Mouse (Mus musculus) limb, embryonic 15.5 days (tissue): ENCODE results near the gene Adgb. TPM values are rescaled to one million over a fixed set of nuclear protein-coding genes. Genes with fewer than 3 reads are reported as not detected.

ENCODE experiments used
- ATAC-seq: fragments of 200-750 bp; cut with Nextera tagmentation; 2 replicates; pipeline ENCODE4 v1.8.0; 2017; ENCODE audit warnings: low read depth, moderate TSS enrichment; ENCODE audit not compliant: insufficient number of reproducible peaks, low FRiP score, low TSS enrichment
- H3K27ac ChIP-seq: fragments of 300-500 bp; sonication (generic); 2 replicates; pipeline ENCODE4 v1.5.1; 2015; ENCODE audit warnings: moderate library complexity, mild to moderate bottlenecking, inconsistent platforms
- H3K27me3 ChIP-seq: fragments of 300-500 bp; sonication (generic); 2 replicates; pipeline ENCODE4 v1.6.1; 2015; ENCODE audit warnings: inconsistent platforms
- H3K36me3 ChIP-seq: fragments of 300-500 bp; sonication (generic); 2 replicates; pipeline ENCODE4 v1.6.1; 2015; ENCODE audit warnings: inconsistent platforms
- H3K4me1 ChIP-seq: fragments of 300-500 bp; sonication (generic); 2 replicates; pipeline ENCODE4 v1.6.1; 2015; ENCODE audit warnings: inconsistent platforms
- H3K4me2 ChIP-seq: fragments of 300-500 bp; sonication (generic); 2 replicates; pipeline ENCODE4 v1.6.1; 2015; ENCODE audit warnings: mild to moderate bottlenecking, inconsistent platforms
- H3K4me3 ChIP-seq: fragments of 300-500 bp; sonication (generic); 2 replicates; pipeline ENCODE4 v1.5.1; 2015; ENCODE audit warnings: mild to moderate bottlenecking, inconsistent platforms
- H3K9ac ChIP-seq: fragments of 300-500 bp; sonication (generic); 2 replicates; pipeline ENCODE4 v1.6.1; 2015; ENCODE audit warnings: inconsistent platforms
- H3K9me3 ChIP-seq: fragments of 300-500 bp; sonication (generic); 2 replicates; pipeline ENCODE4 v1.6.1; 2016; ENCODE audit warnings: inconsistent platforms
- WGBS: fragments of 180-500 bp; shearing (Covaris S2); methylation state at CpG from one replicate; pipeline ENCODE4 v1.1.7; 2015; 5-methylcytosine and 5-hydroxymethylcytosine counted together
- polyA plus RNA-seq: library from polyadenylated mRNA; unstranded; fragments of >200 nt; fragmentation: Nextera tagmentation; extraction: Ambion mirVana; gene quantifications from 2 replicates; pipeline ENCODE4 v1.2.1, GENCODE M21; 2015

Gene Adgb
- polyA plus RNA-seq, 1 experiment from 2014 or later = 0.10 TPM

DNA sequence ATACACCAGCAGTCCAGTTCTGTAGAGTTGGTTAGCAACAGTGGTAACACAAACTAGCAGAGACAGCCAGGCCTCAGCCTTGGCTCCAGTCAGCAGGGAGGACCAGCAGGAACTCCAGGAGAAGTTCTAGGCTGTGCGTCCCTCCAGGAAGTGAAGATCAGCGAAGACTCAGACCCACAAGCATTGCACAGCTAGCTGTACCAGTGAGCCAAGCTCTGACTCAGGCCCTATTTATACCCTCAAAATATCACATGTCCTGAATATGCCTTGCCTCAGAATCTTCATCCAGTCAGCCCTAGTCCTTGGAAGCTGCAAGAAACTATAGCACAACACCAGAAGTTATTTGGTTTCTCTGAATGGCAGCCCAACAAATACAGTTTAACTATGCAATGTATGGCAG lies 146.6 kb downstream of the Adgb start:
- no peak overlapping the region for H3K27ac ChIP-seq
- WGBS = 82% methylated on average over 2 of the region's 2 CpGs
- no peak overlapping the region for H3K4me3 ChIP-seq
- ATAC-seq = no peak
- H3K9ac ChIP-seq = no peak overlapping the region
- no peaks in the 10 kb centered on the region for H3K27me3 ChIP-seq
- no peak overlapping the region for H3K4me2 ChIP-seq
- no peaks in the 10 kb centered on the region for H3K9me3 ChIP-seq
- H3K36me3 ChIP-seq = no peaks in the 10 kb centered on the region
- H3K4me1 ChIP-seq = peaks cover 5% of the 10 kb centered on the region

- peaks cover 5% of the 10 kb centered on the region for H3K4me1 ChIP-seq
- 74% methylated on average over 11 of the region's 11 CpGs for WGBS
- H3K4me2 ChIP-seq = no peak overlapping the region
- H3K27ac ChIP-seq = no peak overlapping the region
- no peak overlapping the region for H3K4me3 ChIP-seq
- ATAC-seq = no peak
- H3K36me3 ChIP-seq = no peaks in the 10 kb centered on the region
- H3K27me3 ChIP-seq = no peaks in the 10 kb centered on the region
- no peaks in the 10 kb centered on the region for H3K9me3 ChIP-seq
- H3K9ac ChIP-seq = no peak overlapping the region
Observed at GRCm38 (mm10) chr10:10322961-10323360, 149.2 kb downstream of the Adgb start.

- Histone ChIP-seq H3K4me2 (peak overlapping the region; percentile 43), H3K27ac (no peak overlapping the region), H3K4me3 (peak overlapping the region; percentile 16; the same call in 1 of the 2 replicates), H3K4me1 (peaks cover 5% of the 10 kb centered on the region), H3K9ac (no peak overlapping the region), H3K36me3 (no peaks in the 10 kb centered on the region), H3K27me3 (no peaks in the 10 kb centered on the region), H3K9me3 (no peaks in the 10 kb centered on the region)
- WGBS = 5% methylated on average over 20 of the region's 20 CpGs
- ATAC-seq = peak; percentile 67; the same call in 1 of the 2 replicates
Observed at GRCm38 (mm10) chr10:10321119-10321781, 150.9 kb downstream of the Adgb start.

DNA sequence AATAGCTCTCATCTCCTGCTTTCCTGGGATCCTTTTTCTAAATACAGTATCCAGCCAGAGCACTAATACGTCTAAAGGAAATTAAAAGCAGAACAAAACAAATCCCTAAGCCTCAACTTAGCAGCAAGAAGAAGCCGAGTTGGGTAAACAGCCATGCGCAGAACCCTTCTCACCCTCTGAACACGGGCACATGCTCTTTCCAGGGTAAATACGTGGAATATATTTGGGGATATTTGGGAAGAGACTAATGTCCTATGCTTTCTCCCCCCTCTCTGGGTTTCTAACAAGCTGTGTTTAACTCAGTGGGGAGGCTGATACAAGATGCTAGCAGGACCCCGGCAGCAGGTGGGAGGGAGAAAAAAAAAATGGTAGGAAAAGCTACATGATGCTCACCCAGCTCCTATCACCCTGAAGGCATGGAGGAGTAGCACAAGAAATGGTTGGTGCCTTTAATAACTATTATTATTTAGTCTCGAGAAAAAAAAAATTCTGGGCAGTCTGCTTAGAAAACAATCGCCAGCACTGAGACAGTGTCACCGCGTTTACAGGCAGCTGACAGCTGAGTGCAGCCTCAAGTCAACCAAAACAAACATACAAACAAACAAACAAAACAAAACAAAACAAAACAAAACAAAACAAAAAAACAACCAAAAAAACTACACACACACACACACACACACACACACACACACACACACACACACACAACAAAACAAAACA lies 151.6 kb downstream of the Adgb start:
- Histone ChIP-seq H3K4me1 (peaks cover 5% of the 10 kb centered on the region), H3K9me3 (no peaks in the 10 kb centered on the region), H3K4me2 (peak overlapping the region; percentile 43), H3K9ac (no peak overlapping the region), H3K27me3 (no peaks in the 10 kb centered on the region), H3K4me3 (peak overlapping the region; percentile 16; the same call in 1 of the 2 replicates), H3K27ac (no peak overlapping the region; the same call in 1 of the 2 replicates), H3K36me3 (no peaks in the 10 kb centered on the region)
- 48% methylated on average over 10 of the region's 10 CpGs for WGBS
- no peak for ATAC-seq

DNA sequence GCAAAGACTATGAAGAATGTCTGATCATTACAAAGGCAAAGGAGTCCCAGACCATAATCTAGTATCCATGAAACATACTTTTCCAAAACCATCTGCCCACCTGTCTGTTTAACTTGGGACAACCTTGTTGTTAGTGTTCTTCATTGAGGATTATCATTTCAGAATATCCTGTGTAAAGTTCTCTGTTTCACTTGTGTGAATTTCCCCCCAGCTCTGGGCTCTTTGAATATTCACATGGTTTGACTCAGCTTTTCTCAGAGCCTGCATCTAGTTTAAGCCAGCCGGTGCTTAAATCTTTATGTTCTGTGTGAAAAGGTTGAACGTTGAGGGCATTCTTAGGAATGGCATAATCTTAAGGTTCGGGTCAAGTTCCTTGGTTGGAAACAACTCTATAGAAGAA lies 154.0 kb downstream of the Adgb start:
- ATAC-seq = no peak

GRCm38 (mm10) chr10:10315631-10316030 lies 156.5 kb downstream of the Adgb start:
- no peaks in the 10 kb centered on the region for H3K36me3 ChIP-seq
- no peak overlapping the region for H3K4me2 ChIP-seq
- H3K9ac ChIP-seq = no peak overlapping the region
- no peak overlapping the region for H3K27ac ChIP-seq
- no peaks in the 10 kb centered on the region for H3K27me3 ChIP-seq
- H3K4me3 ChIP-seq = no peak overlapping the region
- ATAC-seq = no peak
- H3K9me3 ChIP-seq = no peaks in the 10 kb centered on the region
- no peaks in the 10 kb centered on the region for H3K4me1 ChIP-seq
- WGBS = 70% methylated on average over 2 of the region's 2 CpGs

More for the DNA sequence above, 154.0 kb downstream of the Adgb start:
- Histone ChIP-seq H3K9me3 (no peaks in the 10 kb centered on the region), H3K4me2 (no peak overlapping the region), H3K4me3 (no peak overlapping the region), H3K36me3 (no peaks in the 10 kb centered on the region), H3K27me3 (no peaks in the 10 kb centered on the region), H3K4me1 (peaks cover 5% of the 10 kb centered on the region), H3K27ac (no peak overlapping the region), H3K9ac (no peak overlapping the region)
- 65% methylated on average over 3 of the region's 3 CpGs for WGBS

- WGBS = 70% methylated on average over 5 of the region's 5 CpGs
- no peaks in the 10 kb centered on the region for H3K4me1 ChIP-seq
- no peaks in the 10 kb centered on the region for H3K27me3 ChIP-seq
- no peak overlapping the region for H3K4me3 ChIP-seq
- H3K9ac ChIP-seq = no peak overlapping the region
- no peak overlapping the region for H3K27ac ChIP-seq
- H3K4me2 ChIP-seq = no peak overlapping the region
- H3K36me3 ChIP-seq = no peaks in the 10 kb centered on the region
- ATAC-seq = no peak
- no peaks in the 10 kb centered on the region for H3K9me3 ChIP-seq
Observed at GRCm38 (mm10) chr10:10314521-10314920, 157.6 kb downstream of the Adgb start.

DNA sequence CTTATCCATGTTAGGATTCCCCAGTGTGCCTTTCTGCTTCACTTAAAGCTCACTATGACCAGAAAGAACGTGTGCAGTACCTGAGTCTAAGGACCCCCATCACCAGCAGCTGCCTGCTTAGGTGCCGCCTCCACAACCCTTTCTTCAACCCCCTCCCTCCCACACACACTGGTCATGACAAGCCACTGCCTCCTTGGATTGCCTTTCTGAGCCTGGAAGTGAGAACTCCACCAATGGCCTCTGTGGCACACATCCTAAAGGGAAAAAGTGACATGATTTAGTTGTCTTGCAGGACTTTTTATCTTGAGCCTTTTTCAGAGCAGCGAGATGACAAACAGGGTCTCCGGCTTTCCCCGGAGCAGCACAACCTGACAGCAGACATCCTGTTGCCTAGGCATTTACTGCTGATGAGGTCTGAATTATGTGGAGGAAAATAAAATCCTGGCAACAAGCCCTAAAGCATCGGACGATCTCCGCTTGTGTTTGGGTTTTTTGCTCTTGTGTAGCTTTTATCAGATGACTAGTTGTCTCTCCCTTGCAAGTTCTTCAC lies 162.2 kb downstream of the Adgb start:
- Histone ChIP-seq H3K4me2 (no peak overlapping the region), H3K27me3 (no peaks in the 10 kb centered on the region), H3K27ac (no peak overlapping the region), H3K4me1 (no peaks in the 10 kb centered on the region), H3K9ac (no peak overlapping the region), H3K4me3 (no peak overlapping the region), H3K9me3 (no peaks in the 10 kb centered on the region), H3K36me3 (no peaks in the 10 kb centered on the region)
- WGBS = 51% methylated on average over 8 of the region's 8 CpGs
- no peak for ATAC-seq

DNA sequence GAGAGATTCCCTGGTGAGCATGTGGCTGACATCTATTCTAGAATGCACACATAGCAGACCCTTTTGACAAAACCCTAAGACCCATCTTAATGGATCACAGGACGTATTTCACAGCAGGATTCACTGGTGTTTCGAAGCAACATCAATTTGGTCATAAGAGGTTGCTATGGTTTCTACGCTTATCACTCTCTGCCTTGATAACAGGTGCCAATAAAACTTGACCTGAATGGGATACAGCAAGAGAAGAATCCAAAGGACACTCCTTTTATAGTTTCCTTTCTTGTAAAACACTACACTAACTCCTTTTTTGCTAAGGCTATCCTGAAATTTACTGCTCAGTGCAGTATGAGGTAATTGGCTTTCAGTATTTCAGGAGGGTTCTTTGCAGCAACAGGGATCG lies 163.1 kb downstream of the Adgb start:
- Histone ChIP-seq H3K9ac (no peak overlapping the region), H3K4me3 (no peak overlapping the region), H3K27me3 (no peaks in the 10 kb centered on the region), H3K36me3 (no peaks in the 10 kb centered on the region), H3K9me3 (no peaks in the 10 kb centered on the region), H3K4me1 (no peaks in the 10 kb centered on the region), H3K4me2 (no peak overlapping the region), H3K27ac (no peak overlapping the region)
- no peak for ATAC-seq
- WGBS = 76% methylated on average over 4 of the region's 4 CpGs

GRCm38 (mm10) chr10:10307384-10307783 lies 164.7 kb downstream of the Adgb start:
- WGBS = 79% methylated on average over 5 of the region's 5 CpGs
- H3K9me3 ChIP-seq = no peaks in the 10 kb centered on the region
- H3K4me2 ChIP-seq = no peak overlapping the region
- no peak overlapping the region for H3K27ac ChIP-seq
- ATAC-seq = no peak
- no peaks in the 10 kb centered on the region for H3K36me3 ChIP-seq
- H3K4me1 ChIP-seq = no peaks in the 10 kb centered on the region
- no peaks in the 10 kb centered on the region for H3K27me3 ChIP-seq
- H3K9ac ChIP-seq = no peak overlapping the region
- H3K4me3 ChIP-seq = no peak overlapping the region

DNA sequence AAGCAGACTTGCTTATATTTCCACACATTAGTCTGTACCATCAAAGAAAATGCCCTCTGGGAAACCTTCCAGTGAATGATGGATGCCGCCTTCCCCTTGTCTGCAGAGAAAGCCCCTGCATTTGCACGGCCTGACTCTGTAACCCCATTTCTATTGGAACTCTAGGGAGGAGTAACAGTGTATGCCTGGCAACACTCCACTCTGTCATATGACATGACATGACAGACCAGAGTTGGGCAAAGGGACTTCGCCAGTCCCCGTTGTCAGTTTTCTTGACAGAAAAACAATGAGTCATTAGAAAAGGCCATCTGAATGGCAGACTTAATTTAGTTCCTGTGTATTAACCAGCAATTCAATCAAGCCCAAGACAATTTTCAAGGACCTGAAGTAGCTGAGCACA lies 167.8 kb downstream of the Adgb start:
- ATAC-seq = no peak
- H3K4me2 ChIP-seq = no peak overlapping the region
- no peaks in the 10 kb centered on the region for H3K36me3 ChIP-seq
- H3K27ac ChIP-seq = no peak overlapping the region
- H3K4me1 ChIP-seq = no peaks in the 10 kb centered on the region
- no peak overlapping the region for H3K4me3 ChIP-seq
- 72% methylated on average over 4 of the region's 4 CpGs for WGBS
- no peaks in the 10 kb centered on the region for H3K27me3 ChIP-seq
- no peak overlapping the region for H3K9ac ChIP-seq
- H3K9me3 ChIP-seq = no peaks in the 10 kb centered on the region

DNA sequence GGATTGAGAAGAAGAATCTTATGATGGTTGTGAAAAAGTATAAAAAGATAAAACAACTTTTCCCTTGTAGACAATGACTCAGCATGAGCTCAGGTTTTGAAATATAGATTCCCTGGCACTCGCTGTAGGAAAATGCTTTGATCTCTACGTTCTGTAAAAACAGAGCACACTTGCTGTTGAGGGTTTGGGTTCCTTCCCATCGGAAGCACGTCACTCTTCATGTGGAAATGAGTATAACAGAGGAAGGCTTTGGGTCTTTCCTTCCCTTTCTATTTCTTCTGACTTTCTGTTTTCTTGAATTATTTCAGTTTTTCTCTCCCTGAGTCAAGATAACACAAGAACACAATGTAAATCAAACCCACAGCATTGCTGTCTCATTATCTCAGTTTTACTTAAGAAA lies 170.4 kb downstream of the Adgb start:
- H3K9me3 ChIP-seq = no peaks in the 10 kb centered on the region
- H3K27me3 ChIP-seq = no peaks in the 10 kb centered on the region
- no peak for ATAC-seq
- H3K4me3 ChIP-seq = no peak overlapping the region
- H3K4me1 ChIP-seq = no peaks in the 10 kb centered on the region
- H3K9ac ChIP-seq = no peak overlapping the region
- 17% methylated on average over 4 of the region's 4 CpGs for whole genome bisulfite sequencing
- no peaks in the 10 kb centered on the region for H3K36me3 ChIP-seq
- no peak overlapping the region for H3K27ac ChIP-seq
- no peak overlapping the region for H3K4me2 ChIP-seq
